Mouse (Mus musculus) forebrain, postnatal 0 days (tissue): ENCODE results near the gene Pmm1. TPM values are rescaled to one million over a fixed set of nuclear protein-coding genes. Genes with fewer than 3 reads are reported as not detected.

Experiments
- ATAC-seq: fragments of 200-750 bp; cut with Nextera tagmentation; 2 replicates; pipeline ENCODE4 v1.8.0; 2017; ENCODE audit warnings: mild to moderate bottlenecking, moderate library complexity
- DNase-seq: peaks from one replicate; pipeline ENCODE4 v3.0.0-alpha.2; 2015
- H3K27ac ChIP-seq: fragments of 300-500 bp; sonication (generic); 2 replicates; pipeline ENCODE4 v1.5.1; 2014; ENCODE audit warnings: low read depth, mild to moderate bottlenecking, antibody characterized with exemption, low read length, moderate library complexity, mixed read lengths
- H3K27me3 ChIP-seq: fragments of 300-500 bp; sonication (generic); 2 replicates; pipeline ENCODE4 v1.6.1; 2014; ENCODE audit warnings: mild to moderate bottlenecking, low read length, mixed read lengths; ENCODE audit not compliant: insufficient read depth
- H3K36me3 ChIP-seq: fragments of 300-500 bp; sonication (generic); 2 replicates; pipeline ENCODE4 v1.6.1; 2014; ENCODE audit warnings: mild to moderate bottlenecking, moderate library complexity; ENCODE audit not compliant: insufficient read depth
- H3K4me1 ChIP-seq: fragments of 300-500 bp; sonication (generic); 2 replicates; pipeline ENCODE4 v1.6.1; 2014; ENCODE audit warnings: antibody characterized with exemption; ENCODE audit not compliant: insufficient read depth
- H3K4me2 ChIP-seq: fragments of 300-500 bp; sonication (generic); 2 replicates; pipeline ENCODE4 v1.6.1; 2014; ENCODE audit warnings: low read depth, mild to moderate bottlenecking, moderate library complexity
- H3K4me3 ChIP-seq: fragments of 300-500 bp; sonication (generic); 2 replicates; pipeline ENCODE4 v1.5.1; 2014; ENCODE audit warnings: low read depth, low read length, mixed read lengths
- H3K9ac ChIP-seq: fragments of 300-500 bp; sonication (generic); 2 replicates; pipeline ENCODE4 v1.6.1; 2014; ENCODE audit warnings: mild to moderate bottlenecking
- H3K9me3 ChIP-seq: fragments of 300-500 bp; sonication (generic); 2 replicates; pipeline ENCODE4 v1.6.1; 2016; ENCODE audit warnings: low read length
- CTCF ChIP-seq: sonication (generic); IDR thresholded peaks from 2 replicates; pipeline ENCODE4 v1.5.1; 2016; ENCODE audit warnings: antibody characterized with exemption, control low read depth, low read depth
- WGBS: fragments of 180-500 bp; shearing (Covaris S2); extraction: QIAGEN DNeasy Blood & Tissue Kit; methylation state at CpG from one replicate; pipeline ENCODE4 v1.1.7; 2014; 5-methylcytosine and 5-hydroxymethylcytosine counted together
- polyA plus RNA-seq: library from polyadenylated mRNA; unstranded; fragments of >200 nt; fragmentation: Nextera tagmentation; extraction: Ambion mirVana; gene quantifications from 2 replicates; pipeline ENCODE4 v1.2.1, GENCODE M21; 2015
- total RNA-seq: library from RNA; depleted of rRNA; stranded (reverse); fragments of >200 nt; gene quantifications from 2 replicates; pipeline ENCODE4 v1.2.3, GENCODE M21; 2014; rRNA removed

Pmm1 gene
- 162 and 181 TPM in 2 replicates for total RNA-seq
- 132 and 140 TPM in 2 replicates for polyA plus RNA-seq

DNA sequence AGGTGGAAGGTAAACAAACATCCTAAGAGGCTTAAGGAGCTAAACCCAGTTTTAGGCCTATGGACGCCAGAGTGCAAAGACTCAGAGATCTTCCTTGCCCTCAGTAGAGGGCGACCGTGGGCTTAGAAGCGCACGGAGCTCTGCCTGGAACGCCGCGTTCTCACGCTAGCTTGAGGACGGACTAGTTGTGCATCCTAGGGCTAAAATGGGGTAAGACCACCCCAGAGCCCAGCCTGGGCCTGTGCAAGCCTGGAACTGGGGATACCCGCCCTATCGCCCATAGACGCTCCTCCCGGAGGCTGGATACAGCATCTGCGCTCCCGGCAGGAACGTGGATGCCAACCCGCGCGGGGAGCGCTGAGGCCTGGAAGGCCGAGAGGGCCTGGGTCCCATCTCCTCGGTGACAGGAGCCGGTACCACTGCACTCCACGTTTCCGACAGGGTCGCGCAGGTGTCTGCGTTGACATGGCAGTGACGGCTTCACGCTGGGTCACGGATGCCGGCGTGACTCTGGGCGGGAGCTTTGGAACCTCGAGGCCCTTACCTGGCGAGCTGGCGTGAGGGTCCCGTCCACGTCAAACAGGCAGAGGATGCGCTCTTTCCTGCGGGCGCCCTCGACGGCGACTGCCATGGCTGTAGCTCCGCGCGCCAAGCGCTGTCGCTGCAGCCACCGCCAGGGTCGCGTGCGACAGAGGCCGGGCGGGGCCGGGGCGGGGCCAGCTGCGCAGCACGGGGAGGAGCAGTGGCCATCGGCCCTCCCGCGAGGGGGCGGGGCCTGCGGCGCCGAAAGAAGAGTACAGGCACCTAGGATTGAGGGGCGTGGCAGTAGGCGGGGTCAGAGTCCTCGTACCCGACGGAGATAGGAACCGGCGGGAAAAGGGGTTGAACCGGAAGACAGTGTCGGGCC lies at the start of gene Pmm1:
Gene Pmm1 (minus strand): TSS at position 760 of the 907 bp plus-strand sequence.
- H3K9ac ChIP-seq: peak within 1 kb of the TSS; percentile 73
- H3K9me3 ChIP-seq: no peaks in the 10 kb centered on the region
- WGBS: 2% methylated on average over 72 of the region's 77 CpGs
- ATAC-seq: peak; percentile 97
- H3K27me3 ChIP-seq: no peaks in the 10 kb centered on the region
- peaks cover 5% of the 10 kb centered on the region for H3K36me3 ChIP-seq
- peak within 1 kb of the TSS; percentile 78 for H3K4me2 ChIP-seq
- H3K4me1 ChIP-seq: 0 out of 2 replicates have a peak, but pooled peaks cover 6% of the 10 kb centered on the region
- peak within 1 kb of the TSS; percentile 53 for H3K4me3 ChIP-seq
- peak; percentile 97 for DNase-seq
- peak within 1 kb of the TSS; percentile 89 for H3K27ac ChIP-seq
- TF ChIP-seq CTCF: peak; percentile 79

DNA sequence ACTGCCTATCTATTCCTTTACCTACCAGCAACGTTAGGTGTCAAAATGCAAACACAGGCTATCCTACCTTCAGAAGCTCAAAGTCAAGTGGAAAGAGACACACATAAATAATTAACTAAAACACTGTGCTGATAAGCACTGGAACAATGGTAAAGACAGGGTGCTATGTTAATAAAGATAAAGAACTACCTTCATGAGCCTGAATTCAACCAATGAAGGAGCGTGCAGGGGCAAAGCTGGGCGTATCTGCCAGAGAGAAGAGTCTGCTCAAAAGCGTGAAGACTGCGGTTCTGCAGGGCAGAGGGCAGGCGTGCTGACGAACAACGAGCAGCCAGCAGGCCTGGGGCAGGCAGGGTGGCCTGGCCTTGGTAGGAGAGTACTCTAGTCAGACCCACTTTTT lies 43.5 kb upstream of the Pmm1 start:
- Histone ChIP-seq H3K4me3 (no peak overlapping the region), H3K27me3 (no peaks in the 10 kb centered on the region), H3K4me1 (no peaks in the 10 kb centered on the region), H3K36me3 (peaks cover 20% of the 10 kb centered on the region), H3K4me2 (no peak overlapping the region), H3K9ac (no peak overlapping the region), H3K27ac (no peak overlapping the region), H3K9me3 (no peaks in the 10 kb centered on the region)
- ATAC-seq (no peak), DNase-seq (no peak)
- WGBS: 92% methylated on average over 8 of the region's 8 CpGs
- no peak for TF ChIP-seq CTCF

- 88% methylated on average over 6 of the region's 6 CpGs for WGBS
- ATAC-seq: no peak
- no peak for TF ChIP-seq CTCF
- Histone ChIP-seq H3K9me3 (no peaks in the 10 kb centered on the region), H3K4me2 (no peak overlapping the region), H3K27me3 (no peaks in the 10 kb centered on the region), H3K27ac (no peak overlapping the region), H3K4me3 (no peak overlapping the region), H3K4me1 (no peaks in the 10 kb centered on the region), H3K36me3 (peaks cover 49% of the 10 kb centered on the region), H3K9ac (no peak overlapping the region)
- DNase-seq: no peak
Observed at GRCm38 (mm10) chr15:81993992-81994391, 33.3 kb upstream of the Pmm1 start.

- no peaks in the 10 kb centered on the region for H3K9me3 ChIP-seq
- TF ChIP-seq CTCF: no peak
Observed at GRCm38 (mm10) chr15:81990549-81990948, 29.8 kb upstream of the Pmm1 start.

DNA sequence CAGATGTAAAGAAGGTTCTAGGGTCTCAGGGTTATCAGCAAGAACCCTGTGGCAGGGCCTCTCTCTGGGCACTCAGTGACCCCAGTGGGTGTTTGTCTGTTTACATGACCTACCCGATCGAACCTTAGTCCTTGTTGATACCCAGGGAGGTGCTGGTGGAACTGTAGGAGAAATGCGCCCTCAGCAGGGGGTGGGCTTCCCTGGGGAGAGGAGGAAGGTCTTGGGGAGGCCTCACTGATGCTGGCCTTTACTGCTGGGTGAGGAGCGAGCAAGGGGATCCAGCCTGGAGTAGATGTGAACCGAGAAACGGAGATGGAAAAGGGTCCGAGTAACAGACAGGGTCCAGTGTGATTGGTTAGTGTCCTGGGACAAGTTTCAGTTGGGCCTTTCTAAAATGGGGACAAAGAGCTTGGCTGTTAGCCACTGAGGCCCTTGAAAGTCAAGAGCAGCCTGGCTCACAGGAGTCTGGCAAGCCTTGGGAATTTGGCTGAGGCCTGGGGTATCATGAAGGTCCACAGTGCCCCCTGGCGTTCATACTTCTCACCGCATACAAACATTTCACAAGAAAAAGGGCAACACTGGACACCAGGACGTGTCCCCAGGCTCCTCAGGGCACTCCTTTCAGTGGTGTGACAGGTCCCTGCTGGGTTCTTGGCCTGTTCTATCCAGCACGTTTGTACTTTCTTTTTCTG lies 28.8 kb upstream of the Pmm1 start:
- no peaks in the 10 kb centered on the region for H3K9me3 ChIP-seq
- H3K4me1 ChIP-seq: no peaks in the 10 kb centered on the region; the same call in 1 of the 2 replicates
- H3K4me3 ChIP-seq: no peak overlapping the region
- H3K27ac ChIP-seq: no peak overlapping the region
- WGBS: 31% methylated on average over 11 of the region's 11 CpGs
- no peak overlapping the region for H3K9ac ChIP-seq
- TF ChIP-seq CTCF: peak; percentile 85
- H3K27me3 ChIP-seq: no peaks in the 10 kb centered on the region
- H3K4me2 ChIP-seq: no peak overlapping the region
- peaks cover 16% of the 10 kb centered on the region for H3K36me3 ChIP-seq
- peak; percentile 81 for ATAC-seq
- peak; percentile 92 for DNase-seq

More at GRCm38 (mm10) chr15:81990549-81990948, 29.8 kb upstream of the Pmm1 start:
- Histone ChIP-seq H3K27ac (no peak overlapping the region), H3K4me3 (no peak overlapping the region), H3K27me3 (no peaks in the 10 kb centered on the region), H3K36me3 (peaks cover 21% of the 10 kb centered on the region), H3K4me1 (no peaks in the 10 kb centered on the region; the same call in 1 of the 2 replicates), H3K9ac (no peak overlapping the region), H3K4me2 (no peak overlapping the region)
- WGBS: 61% methylated on average over 7 of the region's 7 CpGs
- DNase-seq (no peak), ATAC-seq (no peak)

DNA sequence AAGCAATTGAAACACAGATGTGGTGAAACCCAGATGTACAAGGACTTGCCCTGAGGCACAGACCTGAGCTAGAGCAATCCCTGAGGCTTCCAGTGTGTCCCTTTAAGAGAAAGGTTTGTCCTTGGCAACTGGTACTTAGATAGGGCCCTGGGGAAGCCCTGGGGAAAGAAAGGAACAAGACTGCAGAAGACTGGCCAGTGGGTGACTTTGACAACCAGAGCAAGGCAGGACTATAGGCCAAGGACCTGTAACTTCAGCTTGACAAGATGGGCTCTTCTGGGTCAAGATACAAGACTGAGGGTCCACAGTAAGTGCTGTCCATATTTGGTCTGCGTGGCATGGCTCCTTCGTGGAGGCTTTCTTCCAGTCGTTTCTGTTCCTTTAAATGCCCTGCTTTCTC lies 26.9 kb upstream of the Pmm1 start, which contains the start of gene Xrcc6:
Gene Xrcc6 (plus strand): TSS at position 190 of the 400 bp plus-strand sequence.
- Histone ChIP-seq H3K27me3 (no peaks in the 10 kb centered on the region), H3K9me3 (no peaks in the 10 kb centered on the region), H3K27ac (no peak within 1 kb of the TSS), H3K9ac (no peak within 1 kb of the TSS), H3K36me3 (no peaks in the 10 kb centered on the region), H3K4me3 (no peak within 1 kb of the TSS), H3K4me1 (no peaks in the 10 kb centered on the region; the same call in 1 of the 2 replicates), H3K4me2 (no peak within 1 kb of the TSS)
- ATAC-seq (no peak), DNase-seq (no peak)
- WGBS: 70% methylated on average over 3 of the region's 3 CpGs
- no peak for TF ChIP-seq CTCF
